Mouse (Mus musculus) cerebellum, postnatal 4 days (tissue): ENCODE data around the gene F12.
"Not testable (repeated sequence)": the region's sequence is repeated elsewhere in the genome, so short reads cannot be mapped to it uniquely, and the experiment has no call there.

Experiments used
- DNase-seq, 2 experiments: peaks; one replicate each; pipeline ENCODE4 v3.0.0; 2022; ENCODE audit warnings: low spot score in 2 of 2, mixed read lengths in 1 of 2

Gene F12

GRCm38 (mm10) chr13:55449679-55450441 is 23.3 kb upstream of the F12 start:
- no peak for DNase-seq

- DNase-seq = no peak
Measured at GRCm38 (mm10) chr13:55449205-55449604, 22.6 kb upstream of the F12 start.

GRCm38 (mm10) chr13:55448131-55448530 is 21.5 kb upstream of the F12 start:
- DNase-seq = no peak

GRCm38 (mm10) chr13:55447543-55447943 is 20.9 kb upstream of the F12 start:
- no peak for DNase-seq

- no peak for DNase-seq
Measured at GRCm38 (mm10) chr13:55446483-55447105, 20.0 kb upstream of the F12 start.

- DNase-seq = no peak
Measured at GRCm38 (mm10) chr13:55445361-55446091, 18.9 kb upstream of the F12 start.

GRCm38 (mm10) chr13:55444937-55445315 is 18.3 kb upstream of the F12 start, which contains the start of gene Grk6:
TSS of gene Grk6 (plus strand) at chr13:55445072.
- DNase-seq = peak; percentile 98 to 99

GRCm38 (mm10) chr13:55444286-55444936 is 17.8 kb upstream of the F12 start:
- DNase-seq = no peak

GRCm38 (mm10) chr13:55443799-55444285 is 17.2 kb upstream of the F12 start:
- DNase-seq = no peak

- not testable (repeated sequence) for DNase-seq
Measured at GRCm38 (mm10) chr13:55437111-55437629, 10.6 kb upstream of the F12 start.

GRCm38 (mm10) chr13:55431889-55432685 is 5.5 kb upstream of the F12 start:
- no peak for DNase-seq

- no peak for DNase-seq
Measured at GRCm38 (mm10) chr13:55430566-55430965, 4.0 kb upstream of the F12 start.

GRCm38 (mm10) chr13:55429226-55429888 is 2.8 kb upstream of the F12 start:
- no peak for DNase-seq

- peak; percentile 47 to 65 for DNase-seq
Measured at GRCm38 (mm10) chr13:55420933-55421800, 5.4 kb downstream of the F12 start.

- DNase-seq = no peak
Measured at GRCm38 (mm10) chr13:55420018-55420932, 6.3 kb downstream of the F12 start.

GRCm38 (mm10) chr13:55419142-55419541 is 7.5 kb downstream of the F12 start:
- DNase-seq = no peak

- DNase-seq = peak; percentile 81 to 91
Measured at GRCm38 (mm10) chr13:55418004-55418403, 8.6 kb downstream of the F12 start.

- peak; percentile 28 to 45 for DNase-seq
Measured at GRCm38 (mm10) chr13:55414743-55415380, 11.7 kb downstream of the F12 start, which contains the start of gene Pfn3. TSS of gene Pfn3 (minus strand) at chr13:55415232.
